Mouse (Mus musculus) embryonic fibroblast, embryonic 13.5 days (primary cell): Measurements from ENCODE around the gene Prss43.

ENCODE experiments used
- CTCF ChIP-seq: IDR thresholded peaks from 2 replicates; pipeline ENCODE4 v1.5.1; 2011; ENCODE audit warnings: mild to moderate bottlenecking, control low read depth, low read length, moderate library complexity, borderline replicate concordance; ENCODE audit not compliant: insufficient read depth
- POLR2A ChIP-seq: IDR thresholded peaks from 2 replicates; pipeline ENCODE4 v1.6.1; 2011; ENCODE audit warnings: low read depth, mild to moderate bottlenecking, control low read depth, low read length, moderate library complexity

DNA sequence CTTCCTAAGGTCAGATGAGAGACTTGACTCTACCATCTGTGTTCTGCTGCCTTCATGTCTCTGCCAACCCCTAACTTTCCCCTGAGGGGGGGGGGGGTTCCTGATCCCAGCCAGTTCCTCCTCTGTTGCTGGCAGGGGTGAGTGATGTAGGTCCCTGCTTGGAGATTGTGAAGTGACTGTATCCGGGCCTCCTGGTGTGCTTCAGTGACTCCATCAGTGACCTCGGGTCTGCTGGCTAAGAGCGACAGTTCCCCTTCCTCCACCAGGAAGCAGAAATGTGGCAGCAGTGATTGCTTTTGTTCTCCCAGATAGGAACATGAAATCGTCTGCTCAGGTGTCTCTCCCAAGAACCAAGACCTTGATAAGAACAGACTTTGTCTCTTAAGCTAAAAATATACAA lies 30.4 kb downstream of the Prss43 start:
- no peak for TF ChIP-seq CTCF
- TF ChIP-seq POLR2A = no peak
